Mouse (Mus musculus): ENCODE measurements at regions not wholly inside any gene's neighbourhood (a gene's known extent, or its start where the extent isn't known, plus 50 kb on each side); places are given as distances from the start of the nearest gene placed in this dataset.

- TF ChIP-seq CTCF (IDR thresholded peaks at IDR 0.05; ENCODE audit: extremely low read depth, insufficient read depth, low read length) (no peak), POLR2A (IDR thresholded peaks at IDR 0.05; ENCODE audit: extremely low read depth, insufficient read depth, low read length) (no peak)
These were observed 80.7 kb upstream of the Hhip start for GRCm38 (mm10) chr8:80138481-80138880.

Measured in cortical plate, adult 2 months (tissue).